Mouse (Mus musculus) embryo, embryonic 10.5 days (tissue): ENCODE data around the gene Rfc4.

Experiments
- DNase-seq: peaks from one replicate; pipeline ENCODE4 v3.0.0-alpha.2; 2015; ENCODE audit warnings: low spot score

Gene Rfc4

GRCm38 (mm10) chr16:23127673-23128375, at the start of gene Rfc4:
TSS of gene Rfc4 (minus strand) at chr16:23127737.
- DNase-seq, result peak; percentile 95

GRCm38 (mm10) chr16:23175956-23176355, 48.4 kb upstream of the Rfc4 start:
- DNase-seq, result no peak

GRCm38 (mm10) chr16:23174855-23175254, 47.3 kb upstream of the Rfc4 start:
- DNase-seq, result no peak

- DNase-seq, result no peak
These were observed 46.4 kb upstream of the Rfc4 start for GRCm38 (mm10) chr16:23173904-23174303.

GRCm38 (mm10) chr16:23170813-23171212, 43.3 kb upstream of the Rfc4 start:
- no peak for DNase-seq

GRCm38 (mm10) chr16:23167079-23167478, 39.5 kb upstream of the Rfc4 start:
- DNase-seq, result no peak

GRCm38 (mm10) chr16:23166646-23167045, 39.1 kb upstream of the Rfc4 start:
- no peak for DNase-seq

- peak; percentile 5 for DNase-seq
These were observed 37.9 kb upstream of the Rfc4 start for GRCm38 (mm10) chr16:23165441-23165840.

- DNase-seq, result no peak
These were observed 36.9 kb upstream of the Rfc4 start for GRCm38 (mm10) chr16:23164443-23164842.

- DNase-seq, result no peak
These were observed 34.6 kb upstream of the Rfc4 start for GRCm38 (mm10) chr16:23162116-23162515.

GRCm38 (mm10) chr16:23159749-23160148, 32.2 kb upstream of the Rfc4 start:
- DNase-seq, result no peak

GRCm38 (mm10) chr16:23158957-23159356, 31.4 kb upstream of the Rfc4 start:
- no peak for DNase-seq

GRCm38 (mm10) chr16:23158292-23158691, 30.8 kb upstream of the Rfc4 start:
- no peak for DNase-seq

- DNase-seq, result no peak
These were observed 29.5 kb upstream of the Rfc4 start for GRCm38 (mm10) chr16:23157013-23157412.

GRCm38 (mm10) chr16:23154261-23154660, 26.7 kb upstream of the Rfc4 start:
- no peak for DNase-seq

GRCm38 (mm10) chr16:23151423-23151822, 23.9 kb upstream of the Rfc4 start:
- peak; percentile 54 for DNase-seq

GRCm38 (mm10) chr16:23149396-23149795, 21.9 kb upstream of the Rfc4 start:
- no peak for DNase-seq

- DNase-seq, result no peak
These were observed 21.4 kb upstream of the Rfc4 start for GRCm38 (mm10) chr16:23148936-23149335.

- DNase-seq, result no peak
These were observed 18.7 kb upstream of the Rfc4 start, which contains the start of gene Adipoq for GRCm38 (mm10) chr16:23146280-23146679. TSS of gene Adipoq (plus strand) at chr16:23146536.

- no peak for DNase-seq
These were observed 17.7 kb upstream of the Rfc4 start for GRCm38 (mm10) chr16:23145211-23145610.

- no peak for DNase-seq
These were observed 16.8 kb upstream of the Rfc4 start for GRCm38 (mm10) chr16:23144326-23144725.

- DNase-seq, result no peak
These were observed 13.4 kb upstream of the Rfc4 start for GRCm38 (mm10) chr16:23140911-23141310.

GRCm38 (mm10) chr16:23136406-23136970, 9.0 kb upstream of the Rfc4 start:
- no peak for DNase-seq
